In the genomic region with DNA sequence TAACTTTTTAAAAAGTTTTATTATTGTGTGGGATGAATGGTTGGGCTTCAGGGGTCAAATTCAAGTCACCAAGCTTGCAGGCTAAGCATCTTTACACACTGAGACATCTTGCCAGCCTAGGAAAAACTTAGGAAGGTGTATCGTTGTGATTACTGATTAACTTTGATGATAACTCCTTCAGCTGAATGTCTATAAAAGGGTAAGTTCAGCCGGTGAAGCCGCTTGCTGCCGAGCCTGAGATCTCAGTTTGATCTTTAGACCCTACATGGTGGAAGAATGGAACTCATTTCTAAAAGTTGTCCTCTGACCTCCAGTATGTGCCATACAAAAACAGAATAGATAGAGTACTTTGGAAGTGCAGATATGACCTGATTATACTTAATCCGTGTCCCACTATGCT, we compare ENCODE assay signal across 14 mouse cellular contexts.
"Had no signal": no experiment of that assay in that cellular context is flagged by ENCODE, and none has a peak within 500 bp of the region (broad histone marks: within the 10 kb centered on the region; RNA-seq: fewer than 3 reads in every experiment).

No protein-coding gene starts in this region.

- H3K4me2 ChIP-seq: hindbrain, embryonic 13.5 days; limb, embryonic 13.5 days; liver, embryonic 12.5 days; midbrain, embryonic 12.5 days; neural tube, embryonic 15.5 days had no signal

- H3K27me3 ChIP-seq: hindbrain, embryonic 13.5 days; limb, embryonic 13.5 days; liver, embryonic 12.5 days; midbrain, embryonic 12.5 days; neural tube, embryonic 15.5 days had no signal

- H3K9ac ChIP-seq: hindbrain, embryonic 13.5 days; limb, embryonic 13.5 days; liver, embryonic 12.5 days; midbrain, embryonic 12.5 days; neural tube, embryonic 15.5 days had no signal

- H3K27ac ChIP-seq: hindbrain, embryonic 13.5 days; hindbrain, postnatal 0 days; kidney, postnatal 0 days; limb, embryonic 13.5 days; liver, embryonic 12.5 days; midbrain, embryonic 12.5 days; neural tube, embryonic 15.5 days had no signal

- DNase-seq: layer of hippocampus, adult 9-11 months; left cerebral cortex, postnatal 4 days; lung, adult 18-20 months; right cerebral cortex, adult 18-20 months; right cerebral cortex, postnatal 25 days; thymus, postnatal 4 days had no signal

- ATAC-seq: hindbrain, postnatal 0 days; liver, embryonic 12.5 days; midbrain, embryonic 16.5 days had no signal

- H3K9me3 ChIP-seq: hindbrain, embryonic 13.5 days; limb, embryonic 13.5 days; liver, embryonic 12.5 days; midbrain, embryonic 12.5 days; neural tube, embryonic 15.5 days had no signal

- H3K4me1 ChIP-seq: hindbrain, embryonic 13.5 days; limb, embryonic 13.5 days; midbrain, embryonic 12.5 days; neural tube, embryonic 15.5 days had no signal

- H3K4me3 ChIP-seq: hindbrain, embryonic 13.5 days; limb, embryonic 13.5 days; liver, embryonic 12.5 days; midbrain, embryonic 12.5 days; neural tube, embryonic 15.5 days had no signal
